Mouse (Mus musculus): ENCODE measurements at regions not wholly inside any gene's neighbourhood (a gene's known extent, or its start where the extent isn't known, plus 50 kb on each side); places are given as distances from the start of the nearest gene placed in this dataset.
"Not testable (repeated sequence)": the region's sequence is repeated elsewhere in the genome, so short reads cannot be mapped to it uniquely, and the experiment has no call there.

GRCm38 (mm10) chr1:157755015-157755649 lies 248.6 kb downstream of the Sec16b start:
- no peak for DNase-seq (ENCODE audit: low spot score)

DNA sequence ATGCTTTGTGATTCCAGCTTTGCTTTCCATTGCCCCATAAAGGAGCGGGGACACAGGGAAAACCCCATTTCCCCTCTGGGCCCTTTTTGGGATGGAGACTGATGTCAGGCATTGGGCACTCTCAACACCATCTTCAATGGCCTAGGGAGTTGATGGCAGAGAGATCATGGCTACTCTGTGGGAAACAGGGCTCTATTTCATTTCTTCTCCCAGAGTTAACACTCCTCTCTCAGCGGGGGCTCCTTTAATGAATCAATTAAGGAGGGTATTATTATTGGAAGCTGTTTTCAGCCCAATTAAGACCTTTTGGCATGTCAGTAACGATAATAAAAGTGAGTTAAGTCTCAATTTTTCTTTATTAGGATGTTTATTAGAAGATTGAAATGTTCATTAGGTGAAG lies 250.4 kb downstream of the Sec16b start:
- no peak for DNase-seq (ENCODE audit: low spot score)

DNA sequence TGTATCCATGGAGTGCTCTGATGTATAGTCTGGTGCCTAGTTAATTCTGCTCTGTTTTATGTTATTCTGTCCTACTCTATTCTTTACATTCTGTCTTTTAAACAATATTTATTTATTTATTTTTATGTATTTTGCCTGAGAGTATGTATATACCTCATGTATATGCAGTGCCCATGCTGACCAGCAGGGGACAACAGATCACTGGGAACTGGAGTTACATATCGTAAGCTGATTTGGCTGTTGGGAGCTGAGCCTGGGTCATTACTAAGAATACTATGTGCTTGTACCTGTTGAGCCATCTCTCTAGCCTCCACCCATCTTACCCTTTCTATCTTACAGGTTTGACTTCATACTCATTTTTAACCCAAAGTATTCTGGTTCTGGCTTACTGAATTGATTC lies 251.8 kb downstream of the Sec16b start:
- DNase-seq (ENCODE audit: low spot score) = no peak

DNA sequence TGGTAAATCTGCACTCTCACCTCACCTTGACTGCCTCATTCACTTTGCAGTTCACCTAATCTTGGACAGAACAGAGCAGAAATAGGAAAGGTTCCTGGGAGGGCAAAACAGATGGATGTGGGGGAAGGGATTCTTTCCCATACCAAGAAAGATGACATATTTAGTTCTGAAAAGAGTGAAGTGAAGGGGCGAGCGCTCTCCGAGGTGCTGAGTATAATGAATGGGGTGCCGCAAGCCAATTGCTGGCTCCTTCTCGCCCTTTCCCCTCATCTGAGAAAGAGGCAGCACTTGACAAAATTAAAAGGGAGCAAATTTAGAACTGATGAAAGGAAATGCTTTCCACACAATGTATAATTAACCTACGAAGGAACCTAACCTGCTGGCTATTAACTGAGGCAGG lies 261.7 kb downstream of the Sec16b start:
- DNase-seq (ENCODE audit: low spot score) = no peak

GRCm38 (mm10) chr1:157797711-157798110 lies 291.2 kb downstream of the Sec16b start:
- no peak for DNase-seq (ENCODE audit: low spot score)

- no peak for DNase-seq (ENCODE audit: low spot score)
These were observed 292.3 kb downstream of the Sec16b start for GRCm38 (mm10) chr1:157798561-157799553.

DNA sequence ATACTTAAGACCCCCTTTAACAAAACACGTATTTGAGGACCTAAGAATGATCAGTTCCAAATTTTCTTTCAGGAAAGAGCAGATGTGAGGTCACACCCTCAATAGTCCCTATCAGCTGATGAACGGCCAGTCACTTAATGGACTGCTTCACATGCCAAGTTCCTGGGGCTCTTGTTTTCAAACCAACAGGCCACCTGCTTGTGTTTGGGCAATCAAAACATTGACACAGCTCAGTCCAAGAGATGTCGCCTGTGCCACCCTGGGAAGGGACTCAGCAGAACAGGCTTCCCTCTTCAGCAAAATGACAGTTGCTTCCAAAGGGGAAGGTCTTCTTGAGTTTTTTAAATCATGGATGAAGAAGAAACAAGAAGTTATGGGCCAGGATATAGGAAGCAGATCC lies 294.6 kb downstream of the Sec16b start:
- no peak for DNase-seq (ENCODE audit: low spot score)

DNA sequence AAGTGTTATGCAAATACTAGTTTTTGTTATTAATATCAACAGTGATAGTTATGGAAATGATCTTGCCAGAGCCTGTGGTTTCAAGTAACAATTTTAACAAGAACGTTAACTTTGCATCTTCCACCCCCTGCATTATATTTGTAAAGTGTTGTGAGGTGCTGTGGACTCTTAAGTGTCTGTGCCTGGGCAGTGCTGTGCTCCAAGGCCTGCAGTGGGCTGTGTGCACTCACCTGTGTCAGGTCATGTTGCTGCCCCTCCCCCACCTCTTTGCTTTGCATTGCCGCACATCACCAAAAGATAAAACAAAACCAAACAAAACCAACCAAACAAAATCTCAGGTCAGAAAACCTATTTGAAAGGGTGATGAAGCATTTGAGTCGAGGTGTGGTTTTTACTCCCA lies 297.7 kb downstream of the Sec16b start:
- no peak for DNase-seq (ENCODE audit: low spot score)

GRCm38 (mm10) chr1:157806296-157806695 lies 299.8 kb downstream of the Sec16b start:
- no peak for DNase-seq (ENCODE audit: low spot score)

DNA sequence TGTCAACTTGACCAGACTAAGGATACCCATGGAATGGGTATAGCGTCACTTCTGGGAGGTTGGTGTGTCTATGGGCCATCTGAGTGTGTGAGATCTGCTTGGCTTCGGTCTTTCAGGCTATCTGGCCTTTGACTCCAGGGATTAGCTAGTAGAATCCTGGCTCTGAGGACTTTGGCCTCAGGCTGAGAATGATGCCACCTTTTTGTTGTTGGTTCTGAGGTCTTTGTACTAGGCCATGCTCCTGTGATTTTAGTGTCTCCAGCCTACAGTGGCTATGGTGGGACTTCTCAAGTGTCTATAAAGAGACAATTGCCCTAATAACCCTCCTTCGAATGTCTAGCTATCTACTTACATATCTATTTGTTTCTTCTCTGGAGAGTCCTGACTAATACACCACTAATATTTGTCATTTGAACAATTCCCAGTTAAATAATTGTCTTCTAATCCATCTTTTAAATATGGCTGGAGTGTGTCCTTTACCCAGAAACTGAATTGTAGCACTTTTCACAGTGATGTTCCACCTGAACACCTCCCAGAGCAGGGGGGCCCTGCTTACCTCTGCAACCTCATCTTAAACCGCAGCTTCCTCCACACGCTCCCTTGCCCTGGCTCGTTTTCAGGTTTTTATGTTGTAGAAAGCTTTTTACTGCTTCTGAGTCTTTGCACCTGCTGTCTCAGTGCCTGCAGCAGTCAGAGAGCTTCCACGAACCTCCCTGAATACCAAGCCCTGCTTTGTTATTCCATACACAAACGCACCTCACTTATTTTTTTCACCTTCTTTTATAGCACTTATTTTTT lies 303.3 kb downstream of the Sec16b start:
- no peak for DNase-seq (ENCODE audit: low spot score)

GRCm38 (mm10) chr1:157810657-157811056 lies 304.1 kb downstream of the Sec16b start:
- no peak for DNase-seq (ENCODE audit: low spot score)

- DNase-seq (ENCODE audit: low spot score) = no peak
These were observed 321.4 kb downstream of the Sec16b start for GRCm38 (mm10) chr1:157827966-157828365.

- DNase-seq (ENCODE audit: low spot score) = no peak
These were observed 325.0 kb downstream of the Sec16b start for GRCm38 (mm10) chr1:157831511-157831910.

GRCm38 (mm10) chr1:157872775-157873174 lies 366.2 kb downstream of the Sec16b start:
- no peak for DNase-seq (ENCODE audit: low spot score)

GRCm38 (mm10) chr1:157875006-157875405 lies 368.5 kb downstream of the Sec16b start:
- DNase-seq (ENCODE audit: low spot score) = no peak

GRCm38 (mm10) chr1:157877117-157877516 lies 370.6 kb downstream of the Sec16b start:
- not testable (repeated sequence) for DNase-seq (ENCODE audit: low spot score)

DNA sequence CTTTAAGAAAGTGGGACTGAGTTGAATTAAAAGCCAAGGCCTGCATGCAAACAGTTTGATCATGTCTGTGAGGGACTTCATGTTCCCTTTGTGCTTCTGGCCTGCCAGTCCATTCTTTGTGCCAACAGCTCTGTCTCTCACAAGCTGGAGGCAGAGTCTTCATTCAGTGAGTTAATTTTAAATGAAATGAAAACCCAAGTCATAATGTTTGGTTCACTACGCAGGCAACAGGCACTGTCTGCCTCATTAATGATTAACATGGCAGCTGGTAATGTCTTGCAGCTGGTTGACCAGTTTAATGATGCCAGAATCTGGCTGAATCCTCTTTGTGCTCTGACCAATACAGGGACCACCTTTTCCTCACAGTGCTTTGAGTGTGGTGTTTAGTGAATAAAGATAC lies 380.6 kb downstream of the Sec16b start:
- DNase-seq (ENCODE audit: low spot score) = no peak

DNA sequence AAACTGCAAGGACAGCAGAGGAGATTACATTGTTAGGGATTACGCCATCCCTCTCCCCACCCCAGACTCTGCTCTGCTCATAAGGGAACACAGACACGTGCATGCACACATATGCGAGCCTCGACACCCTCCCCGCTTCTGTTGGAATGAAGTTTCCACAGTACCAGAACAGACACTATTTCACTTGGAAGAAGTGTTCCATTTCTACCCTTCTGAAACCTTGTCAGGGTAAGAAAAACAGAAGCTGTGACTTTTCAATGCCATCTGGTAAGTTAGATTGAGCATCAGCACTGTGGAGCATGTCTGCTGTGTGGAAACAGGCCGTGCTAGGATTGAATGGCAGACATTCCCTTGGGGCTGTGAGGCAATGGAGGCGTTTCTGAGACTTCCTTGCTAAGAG lies 382.0 kb downstream of the Sec16b start:
- DNase-seq (ENCODE audit: low spot score) = no peak

GRCm38 (mm10) chr1:157906168-157906567 lies 399.6 kb downstream of the Sec16b start:
- DNase-seq (ENCODE audit: low spot score) = no peak

GRCm38 (mm10) chr1:157937800-157938348 lies 418.3 kb downstream of the Brinp2 start:
- no peak for DNase-seq (ENCODE audit: low spot score)

DNA sequence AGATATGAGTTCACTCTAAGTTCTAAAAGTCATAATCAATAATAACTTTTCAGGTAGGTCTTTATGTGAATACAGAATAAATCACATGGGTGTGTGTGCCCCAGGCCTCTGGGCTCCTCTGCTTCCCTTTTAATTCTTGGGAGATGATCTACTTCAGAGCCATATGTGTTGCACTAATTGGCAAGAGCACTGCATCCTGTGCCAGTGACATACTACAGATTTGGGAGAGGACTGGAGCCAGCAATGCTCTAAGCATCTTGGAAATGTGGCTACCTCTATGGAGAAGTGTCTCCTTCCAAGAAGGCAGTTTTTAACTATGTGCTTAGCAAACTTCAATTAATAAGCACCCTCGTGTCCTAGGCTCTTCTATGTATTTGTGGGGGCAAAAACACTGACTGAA lies 416.6 kb downstream of the Brinp2 start:
- no peak for DNase-seq (ENCODE audit: low spot score)

GRCm38 (mm10) chr1:157940331-157940758 lies 415.8 kb downstream of the Brinp2 start:
- no peak for DNase-seq (ENCODE audit: low spot score)
